Mouse (Mus musculus) forebrain, embryonic 14.5 days (tissue): Measurements from ENCODE around the gene Zfp36. TPM values are rescaled to one million over a fixed set of nuclear protein-coding genes. Genes with fewer than 3 reads are reported as not detected.
A peak's percentile ranks its signal among the peaks of the same experiment; 100 is the strongest.
"Not testable (repeated sequence)": the region's sequence is repeated elsewhere in the genome, so short reads cannot be mapped to it uniquely, and the experiment has no call there.

Experiments
- ATAC-seq: fragments of 200-750 bp; cut with Nextera tagmentation; 2 replicates; pipeline ENCODE4 v1.8.0; 2017; ENCODE audit warnings: mild to moderate bottlenecking, moderate library complexity
- DNase-seq: peaks from one replicate; pipeline ENCODE4 v3.0.0-alpha.2; 2015; ENCODE audit warnings: low spot score
- H3K27ac ChIP-seq: fragments of 300-500 bp; sonication (generic); 2 replicates; pipeline ENCODE4 v1.5.1; 2014; ENCODE audit warnings: low read depth, mild to moderate bottlenecking, control low read depth, low read length, moderate library complexity
- H3K27me3 ChIP-seq: fragments of 300-500 bp; sonication (generic); replicated peaks from 2 replicates; pipeline ENCODE4 v1.6.1; 2014; ENCODE audit warnings: low read length, control low read depth, mixed read lengths; ENCODE audit not compliant: control insufficient read depth, insufficient read depth
- H3K36me3 ChIP-seq: fragments of 300-500 bp; sonication (generic); 2 replicates; pipeline ENCODE4 v1.6.1; 2014; ENCODE audit warnings: low read length, control low read depth; ENCODE audit not compliant: control insufficient read depth, insufficient read depth
- H3K4me1 ChIP-seq: fragments of 300-500 bp; sonication (generic); 2 replicates; pipeline ENCODE4 v1.6.1; 2014; ENCODE audit warnings: antibody characterized with exemption, low read length, control low read depth; ENCODE audit not compliant: control insufficient read depth, insufficient read depth
- H3K4me2 ChIP-seq: fragments of 300-500 bp; sonication (generic); 2 replicates; pipeline ENCODE4 v1.6.1; 2014; ENCODE audit warnings: mild to moderate bottlenecking, control low read depth, low read length
- H3K4me3 ChIP-seq: fragments of 300-500 bp; sonication (generic); 2 replicates; pipeline ENCODE4 v1.5.1; 2014; ENCODE audit warnings: low read depth, low read length, control low read depth
- H3K9ac ChIP-seq: fragments of 300-500 bp; sonication (generic); 2 replicates; pipeline ENCODE4 v1.6.1; 2014; ENCODE audit warnings: mild to moderate bottlenecking, low read length, control low read depth, moderate library complexity
- H3K9me3 ChIP-seq: fragments of 300-500 bp; sonication (generic); replicated peaks from 2 replicates; pipeline ENCODE4 v1.6.1; 2016; ENCODE audit warnings: low read length, control low read depth, mixed read lengths; ENCODE audit not compliant: control insufficient read depth
- WGBS: fragments of 180-500 bp; shearing (Covaris S2); extraction: QIAGEN DNeasy Blood & Tissue Kit; methylation state at CpG from one replicate; pipeline ENCODE4 v1.1.7; 2014; 5-methylcytosine and 5-hydroxymethylcytosine counted together
- polyA plus RNA-seq: library from polyadenylated mRNA; unstranded; fragments of >200 nt; fragmentation: Nextera tagmentation; extraction: Ambion mirVana; gene quantifications from 2 replicates; pipeline ENCODE4 v1.2.1, GENCODE M21; 2014

The Zfp36 gene
- polyA plus RNA-seq, 1 experiment from 2014 or later: 3.3 TPM

GRCm38 (mm10) chr7:28401030-28401429, 21.0 kb upstream of the Zfp36 start:
- H3K27ac ChIP-seq: no peak overlapping the region
- no peak for ATAC-seq
- no peaks in the 10 kb centered on the region for H3K9me3 ChIP-seq
- H3K4me1 ChIP-seq: no peaks in the 10 kb centered on the region
- DNase-seq: no peak
- 100% methylated on average over 1 of the region's 1 CpGs for WGBS
- H3K9ac ChIP-seq: no peak overlapping the region
- H3K4me3 ChIP-seq: no peak overlapping the region
- peaks cover 99% of the 10 kb centered on the region for H3K36me3 ChIP-seq
- H3K4me2 ChIP-seq: no peak overlapping the region
- H3K27me3 ChIP-seq: no peaks in the 10 kb centered on the region

GRCm38 (mm10) chr7:28398696-28399340, 18.8 kb upstream of the Zfp36 start:
- ATAC-seq (no peak), DNase-seq (no peak)
- Histone ChIP-seq H3K4me2 (no peak overlapping the region), H3K27me3 (no peaks in the 10 kb centered on the region), H3K9ac (no peak overlapping the region), H3K36me3 (peaks cover 90% of the 10 kb centered on the region), H3K4me3 (no peak overlapping the region), H3K27ac (no peak overlapping the region), H3K4me1 (no peaks in the 10 kb centered on the region), H3K9me3 (no peaks in the 10 kb centered on the region)
- WGBS: 91% methylated on average over 10 of the region's 10 CpGs

- H3K9me3 ChIP-seq: no peaks in the 10 kb centered on the region
- 75% methylated on average over 3 of the region's 3 CpGs for WGBS
- no peak overlapping the region for H3K4me3 ChIP-seq
- H3K27me3 ChIP-seq: no peaks in the 10 kb centered on the region
- peak; percentile 53 for DNase-seq
- peaks cover 82% of the 10 kb centered on the region for H3K36me3 ChIP-seq
- H3K4me2 ChIP-seq: no peak overlapping the region
- no peak overlapping the region for H3K27ac ChIP-seq
- ATAC-seq: no peak
- H3K9ac ChIP-seq: no peak overlapping the region
- peaks cover 4% of the 10 kb centered on the region for H3K4me1 ChIP-seq
These were observed 17.9 kb upstream of the Zfp36 start for GRCm38 (mm10) chr7:28398000-28398399.

- Histone ChIP-seq H3K27ac (no peak overlapping the region), H3K4me3 (no peak overlapping the region), H3K9me3 (no peaks in the 10 kb centered on the region), H3K4me1 (peaks cover 8% of the 10 kb centered on the region), H3K27me3 (no peaks in the 10 kb centered on the region), H3K9ac (no peak overlapping the region), H3K36me3 (peaks cover 60% of the 10 kb centered on the region), H3K4me2 (no peak overlapping the region)
- WGBS: 93% methylated on average over 4 of the region's 4 CpGs
- ATAC-seq (no peak), DNase-seq (no peak)
These were observed 15.4 kb upstream of the Zfp36 start for GRCm38 (mm10) chr7:28395425-28395824.

GRCm38 (mm10) chr7:28393272-28393951, 13.4 kb upstream of the Zfp36 start:
- H3K4me1 ChIP-seq: peaks cover 8% of the 10 kb centered on the region
- H3K27ac ChIP-seq: peak overlapping the region; percentile 56
- no peak for ATAC-seq
- H3K9me3 ChIP-seq: no peaks in the 10 kb centered on the region
- peaks cover 60% of the 10 kb centered on the region for H3K36me3 ChIP-seq
- DNase-seq: no peak
- peak overlapping the region; percentile 85 for H3K9ac ChIP-seq
- H3K4me3 ChIP-seq: peak overlapping the region; percentile 81
- 6% methylated on average over 22 of the region's 22 CpGs for WGBS
- H3K4me2 ChIP-seq: peak overlapping the region; percentile 94
- H3K27me3 ChIP-seq: no peaks in the 10 kb centered on the region

GRCm38 (mm10) chr7:28392429-28393271, 12.6 kb upstream of the Zfp36 start, which contains the start of the genes Med29 and Paf1:
Gene Med29, minus strand, starts transcription at chr7:28392708.
Gene Paf1, plus strand, starts transcription at chr7:28392951.
- H3K4me2 ChIP-seq: peak within 1 kb of the TSS; percentile 94
- WGBS: under 1% methylated on average over 58 of the region's 58 CpGs

GRCm38 (mm10) chr7:28390331-28390730, 10.3 kb upstream of the Zfp36 start:
- DNase-seq (no peak), ATAC-seq (no peak)
- Histone ChIP-seq H3K9ac (no peak overlapping the region), H3K4me2 (no peak overlapping the region), H3K4me3 (no peak overlapping the region), H3K4me1 (peaks cover 8% of the 10 kb centered on the region), H3K27ac (no peak overlapping the region), H3K27me3 (no peaks in the 10 kb centered on the region), H3K9me3 (no peaks in the 10 kb centered on the region), H3K36me3 (peaks cover 45% of the 10 kb centered on the region)
- WGBS: 94% methylated on average over 3 of the region's 3 CpGs

More at GRCm38 (mm10) chr7:28392429-28393271, 12.6 kb upstream of the Zfp36 start, which contains the start of the genes Med29 and Paf1:
- DNase-seq (peak; percentile 100), ATAC-seq (peak; percentile 98)
- Histone ChIP-seq H3K9me3 (no peaks in the 10 kb centered on the region), H3K27me3 (no peaks in the 10 kb centered on the region), H3K9ac (peak within 1 kb of the TSS; percentile 85), H3K4me1 (peaks cover 8% of the 10 kb centered on the region), H3K4me3 (peak within 1 kb of the TSS; percentile 81), H3K27ac (peak within 1 kb of the TSS; percentile 56), H3K36me3 (peaks cover 58% of the 10 kb centered on the region)

- WGBS: 90% methylated on average over 7 of the region's 7 CpGs
- not testable (repeated sequence) for ATAC-seq, H3K27ac ChIP-seq, H3K27me3 ChIP-seq, H3K4me1 ChIP-seq, H3K9me3 ChIP-seq, DNase-seq, H3K4me2 ChIP-seq, H3K9ac ChIP-seq, H3K4me3 ChIP-seq
- peaks cover 43% of the 10 kb centered on the region for H3K36me3 ChIP-seq
These were observed 7.3 kb upstream of the Zfp36 start for GRCm38 (mm10) chr7:28387384-28387783.
